Mouse (Mus musculus): ENCODE data around the gene Tcl1b1. TPM values are rescaled to one million over a fixed set of nuclear protein-coding genes. Genes with fewer than 3 reads are reported as not detected.
"Not testable (repeated sequence)": the region's sequence is repeated elsewhere in the genome, so short reads cannot be mapped to it uniquely, and the experiment has no call there.

Tcl1b1 gene
- total RNA-seq, 2 experiments from 2014 or later: not detected

DNA sequence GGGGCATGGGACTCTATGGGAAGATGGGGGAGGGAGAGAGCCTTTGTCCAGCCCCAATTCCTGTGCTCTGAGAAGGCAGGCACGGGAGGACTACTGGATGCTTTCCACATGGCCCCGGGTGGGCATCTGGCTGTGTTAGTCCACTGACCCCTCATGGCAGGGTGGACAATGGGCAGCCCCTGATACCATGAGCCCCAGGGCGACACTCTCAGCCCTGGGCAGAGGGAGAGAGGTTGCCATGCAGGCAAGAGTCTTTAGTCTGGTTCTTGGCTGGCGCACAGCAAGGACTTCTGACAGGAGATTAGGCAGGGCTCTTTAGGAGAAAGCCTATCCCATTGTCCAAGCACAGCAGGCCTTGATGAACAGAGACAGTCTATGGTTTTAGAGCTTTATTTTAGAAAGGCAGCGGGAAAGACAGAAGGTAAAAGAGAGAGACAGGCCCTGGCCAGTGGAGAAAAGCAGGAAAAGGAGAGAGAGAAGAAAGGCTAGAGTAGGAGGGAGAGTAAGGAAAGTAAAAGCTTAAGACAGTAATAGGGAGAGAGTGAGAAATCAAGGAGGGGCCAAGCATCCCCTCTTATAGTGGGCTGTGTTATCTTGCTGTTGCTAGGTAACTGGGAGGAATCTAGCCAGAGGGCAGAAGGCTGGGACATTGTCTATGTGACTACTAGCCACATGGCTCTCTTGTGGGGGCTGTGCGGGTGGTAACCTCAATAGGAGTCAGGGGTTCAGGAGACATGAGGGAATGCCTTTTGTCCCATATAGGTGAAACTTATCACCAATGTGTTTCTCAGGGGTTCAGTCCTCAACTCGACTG, 40.4 kb downstream of the Tcl1b1 start:
- DNase-seq: not testable (repeated sequence)

DNA sequence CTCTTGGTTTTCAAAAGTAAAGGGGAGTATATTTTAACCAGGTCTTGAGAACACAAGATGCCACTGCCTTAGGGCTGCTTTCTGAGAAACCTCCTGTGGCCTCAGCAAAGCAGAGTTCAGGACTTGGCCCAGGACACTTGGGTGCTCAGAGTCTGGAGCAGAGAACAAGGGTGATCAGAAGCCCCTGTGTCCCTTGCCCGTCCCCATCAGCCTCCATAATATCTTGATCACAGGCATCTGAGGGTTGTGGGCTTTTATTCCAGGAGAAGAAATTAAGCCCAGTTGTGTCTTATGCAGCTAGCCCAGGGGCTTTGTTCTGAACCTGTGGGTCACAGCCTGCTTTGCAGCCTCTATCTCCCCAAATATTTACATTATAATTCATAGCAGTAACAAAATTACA, 42.2 kb downstream of the Tcl1b1 start, which contains the start of gene Tcl1b4:
Gene Tcl1b4, plus strand, starts transcription at position 301 of the 400 bp plus-strand sequence.
- DNase-seq: not testable (repeated sequence)

DNA sequence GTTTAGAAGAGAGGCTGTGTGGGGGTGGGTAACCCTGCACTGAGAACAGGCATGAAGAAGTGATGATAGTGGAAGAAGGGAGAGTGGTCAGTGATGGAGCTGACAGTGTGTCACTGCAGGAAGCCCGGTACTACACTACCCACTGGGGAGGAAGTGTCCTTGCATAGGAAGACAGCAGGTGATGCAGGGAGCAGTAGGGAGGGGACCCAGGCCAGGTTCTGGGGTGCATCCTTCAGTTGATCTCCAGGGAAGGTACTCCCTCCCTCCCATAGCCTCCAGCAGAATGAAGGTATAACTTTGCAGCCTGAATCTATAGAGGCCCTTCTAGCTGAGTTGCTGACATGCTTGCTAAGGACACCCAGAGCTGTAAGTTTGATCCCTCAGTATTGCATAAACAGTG, 47.6 kb downstream of the Tcl1b1 start:
- no peak for DNase-seq

DNA sequence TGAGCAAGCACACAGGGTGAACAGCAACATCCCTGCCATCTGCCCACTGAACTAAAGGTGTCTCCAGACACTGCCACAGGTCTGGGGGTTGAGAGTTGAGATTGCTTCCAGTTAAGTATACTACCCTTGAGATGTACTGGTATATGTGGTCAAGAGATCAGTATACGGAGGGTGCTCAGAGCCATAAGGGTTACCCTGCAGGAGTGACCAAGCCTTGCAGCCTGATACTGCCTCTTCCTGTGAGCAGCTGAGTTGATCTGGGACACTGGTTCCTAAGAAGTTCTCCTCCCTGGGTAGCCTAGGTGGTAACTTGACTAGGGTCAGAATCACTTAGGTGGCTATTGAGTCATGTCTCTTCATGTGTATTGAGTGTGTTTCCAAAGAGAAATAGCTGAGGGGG, 49.0 kb downstream of the Tcl1b1 start:
- no peak for DNase-seq

DNA sequence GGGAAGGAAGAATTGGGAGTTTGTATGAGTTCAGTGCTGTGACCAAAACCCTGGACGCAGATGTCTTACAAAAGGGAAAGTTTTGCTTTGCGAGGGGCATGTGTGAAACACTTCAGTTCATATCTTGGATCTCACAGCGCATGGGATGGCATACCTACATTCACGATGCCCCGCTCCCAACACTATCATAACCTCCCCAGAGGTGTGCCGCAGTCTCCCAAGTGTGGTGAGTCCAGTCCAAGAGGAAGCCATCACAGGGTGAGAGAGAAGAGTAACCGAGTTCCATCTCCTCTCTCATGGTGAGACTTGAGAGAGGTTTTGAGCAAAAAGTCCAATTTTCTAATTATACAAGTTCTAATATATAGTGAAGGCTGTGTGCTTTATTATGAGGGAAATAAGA, 49.7 kb downstream of the Tcl1b1 start:
- DNase-seq: no peak

Other genes starting within 250 kb of the Tcl1b1 start
- 10 to 100 TPM; 16.5 to 18.2 TPM for gene Syne3, start 149.9 kb upstream of the Tcl1b1 start, total RNA-seq (2021)
- 100 to 1,000 TPM; 159 to 254 TPM for gene Glrx5, start 127.0 kb upstream of the Tcl1b1 start, total RNA-seq (2021)
- not detected for gene Tcl1b2, start 13.7 kb upstream of the Tcl1b1 start, total RNA-seq (2021)
- gene Tcl1b5, start 16.7 kb downstream of the Tcl1b1 start, total RNA-seq (2021): not detected
- not detected for gene Tcl1b3, start 31.4 kb downstream of the Tcl1b1 start, total RNA-seq (2021)
- gene Tcl1b4, start 42.3 kb downstream of the Tcl1b1 start, total RNA-seq (2021): not detected
- not detected for gene Tcl1, start 63.1 kb downstream of the Tcl1b1 start, total RNA-seq (2021)
- under 1 TPM; 0.53 to 0.66 TPM for gene Tunar, start 174.2 kb downstream of the Tcl1b1 start, total RNA-seq (2021)

Data from adrenal gland, postnatal 36 days (tissue).